Mouse (Mus musculus) retina, postnatal 7 days (tissue): ENCODE results near the gene Pklr.

ENCODE experiments used
- DNase-seq: peaks from one replicate; pipeline ENCODE4 v3.0.0-alpha.2; 2012; ENCODE audit warnings: low read depth, low spot score

The Pklr gene

GRCm38 (mm10) chr3:89193351-89193750 is 57.4 kb downstream of the Pklr start:
- DNase-seq = no peak

GRCm38 (mm10) chr3:89193853-89194252 is 57.9 kb downstream of the Pklr start:
- DNase-seq = no peak
